Comparison of ENCODE assay signal across 8 mouse cellular contexts in genomic region chr10:20915623-20916045, GRCm38 (mm10). TPM values are rescaled to one million over a fixed set of nuclear protein-coding genes. Genes with fewer than 3 reads are reported as not detected.
DNase-seq lines count a peak whose midpoint lies in the region; ATAC-seq and TF ChIP-seq lines count a peak whose summit lies in the region.
"Had no signal": no experiment of that assay in that cellular context is flagged by ENCODE, and none has a peak within 500 bp of the region (broad histone marks: within the 10 kb centered on the region; RNA-seq: fewer than 3 reads in every experiment).

No protein-coding gene starts in this region.

- TF ChIP-seq POLR2A in liver, adult 2 months (IDR thresholded peaks at IDR 0.05; ENCODE audit: extremely low read depth, insufficient read depth, low read length): no peak

- no peak for ATAC-seq in liver, embryonic 12.5 days
- ATAC-seq in granulocyte monocyte progenitor cell, adult 5-6 weeks (replicated peaks; ENCODE audit: poor library complexity, severe bottlenecking): peak; percentile 84
- peak; percentile 49; the same call in 1 of the 2 replicates for ATAC-seq in lung, embryonic 15.5 days (ENCODE audit: borderline replicate concordance, extremely low read depth, low FRiP score, low TSS enrichment)

- no peak overlapping the region for H3K27ac ChIP-seq in liver, adult 2 months (replicated peaks; ENCODE audit: insufficient read depth, low read depth, low read length)
- H3K27ac ChIP-seq in liver, embryonic 12.5 days: no peak overlapping the region
- H3K27ac ChIP-seq in lung, embryonic 15.5 days: no peak overlapping the region
- H3K27ac ChIP-seq: heart, embryonic 15.5 days had no signal

- TF ChIP-seq CTCF in liver, adult 2 months (IDR thresholded peaks at IDR 0.05; ENCODE audit: low read depth, low read length): peak; percentile 61

- H3K27me3 ChIP-seq in liver, adult 2 months (ENCODE audit: control insufficient read depth, insufficient read depth, low read length): no peaks in the 10 kb centered on the region
- H3K27me3 ChIP-seq in liver, embryonic 12.5 days (replicated peaks): no peaks in the 10 kb centered on the region
- H3K27me3 ChIP-seq in lung, embryonic 15.5 days: no peaks in the 10 kb centered on the region
- H3K27me3 ChIP-seq: heart, embryonic 15.5 days had no signal

- DNase-seq in liver, adult 2 months (ENCODE audit: extremely low read depth, low read depth, low spot score): peak; percentile 23
- DNase-seq in Muller cell, postnatal 12 days (ENCODE audit: inconsistent ontology term): peak; percentile 10
- DNase-seq in c-Kit-positive CD71-positive TER-119-positive erythroid progenitor cells, embryonic 14.5 days (ENCODE audit: low spot score): peak; percentile 62
- peak; percentile 60 for DNase-seq in spleen, adult 12 weeks (ENCODE audit: low spot score)

- H3K4me2 ChIP-seq in liver, embryonic 12.5 days: no peak overlapping the region
- no peak overlapping the region for H3K4me2 ChIP-seq in lung, embryonic 15.5 days
- H3K4me2 ChIP-seq: heart, embryonic 15.5 days had no signal

- no peaks in the 10 kb centered on the region for H3K36me3 ChIP-seq in liver, adult 2 months (ENCODE audit: control insufficient read depth, insufficient read depth, low read length)
- H3K36me3 ChIP-seq in liver, embryonic 12.5 days: no peaks in the 10 kb centered on the region
- no peaks in the 10 kb centered on the region for H3K36me3 ChIP-seq in lung, embryonic 15.5 days
- H3K36me3 ChIP-seq: heart, embryonic 15.5 days had no signal

- H3K4me1 ChIP-seq in liver, adult 2 months (ENCODE audit: control insufficient read depth, insufficient read depth, low read length): no peaks in the 10 kb centered on the region
- H3K4me1 ChIP-seq in liver, embryonic 12.5 days: peaks cover 46% of the 10 kb centered on the region
- no peaks in the 10 kb centered on the region for H3K4me1 ChIP-seq in lung, embryonic 15.5 days
- H3K4me1 ChIP-seq: heart, embryonic 15.5 days had no signal

- WGBS in liver, adult 2 months: 62% methylated on average over 7 of the region's 7 CpGs
- WGBS in liver, embryonic 12.5 days (ENCODE audit: insufficient replicate concordance): 52% methylated on average over 7 of the region's 7 CpGs
- WGBS in lung, embryonic 15.5 days: 54% methylated on average over 7 of the region's 7 CpGs

- no peaks in the 10 kb centered on the region for H3K79me2 ChIP-seq in liver, adult 2 months (ENCODE audit: control insufficient read depth, insufficient read depth, low read length)

- H3K9me3 ChIP-seq in liver, embryonic 12.5 days (replicated peaks): no peaks in the 10 kb centered on the region
- no peaks in the 10 kb centered on the region for H3K9me3 ChIP-seq in lung, embryonic 15.5 days
- H3K9me3 ChIP-seq: heart, embryonic 15.5 days had no signal

- H3K9ac ChIP-seq in liver, adult 2 months (ENCODE audit: low read depth, low read length): no peak overlapping the region
- no peak overlapping the region for H3K9ac ChIP-seq in liver, embryonic 12.5 days
- H3K9ac ChIP-seq in lung, embryonic 15.5 days: no peak overlapping the region
- H3K9ac ChIP-seq: heart, embryonic 15.5 days had no signal

- no peak overlapping the region for H3K4me3 ChIP-seq in liver, adult 2 months (ENCODE audit: insufficient read depth, low read depth, low read length)
- no peak overlapping the region for H3K4me3 ChIP-seq in liver, embryonic 12.5 days
- H3K4me3 ChIP-seq in lung, embryonic 15.5 days: no peak overlapping the region
- H3K4me3 ChIP-seq: heart, embryonic 15.5 days had no signal

RNA-seq across cellular contexts. Expression of gene Ahi1, which starts 36.7 kb away (rescaled TPM):
- total RNA-seq in liver, adult 2 months (2014; rRNA removed): 1.1 and 1.2 TPM in 2 replicates
- polyA plus RNA-seq in liver, adult 2 months (2012; rRNA removed): 0.22 and 0.24 TPM in 2 replicates
- polyA plus RNA-seq in liver, embryonic 12.5 days (2016; fragmentation: Nextera tagmentation; extraction: Ambion mirVana): 6.1 and 6.2 TPM in 2 replicates
- 7.2 and 11.5 TPM in 2 replicates for total RNA-seq in granulocyte monocyte progenitor cell, adult 5-6 weeks (2014; fragmentation: Nextera tagmentation)
- total RNA-seq in granulocyte monocyte progenitor cell, adult 5-6 weeks (2017): 4.5 and 6.8 TPM in 2 replicates
- 5.4 and 5.7 TPM in 2 replicates for polyA plus RNA-seq in lung, embryonic 15.5 days (2015; fragmentation: Nextera tagmentation; extraction: Ambion mirVana)

Comparison
In these comparisons a context has a peak if more than half of its experiments do, and no peak if none do; other contexts are left out.
1. DNase-seq: peak in every context shown above with its lines; median percentile 62 in c-Kit-positive CD71-positive TER-119-positive erythroid progenitor cells, embryonic 14.5 days; 60 in spleen, adult 12 weeks; 23 in liver, adult 2 months; 10 in Muller cell, postnatal 12 days.